Mouse (Mus musculus): ENCODE measurements at regions not wholly inside any gene's neighbourhood (a gene's known extent, or its start where the extent isn't known, plus 50 kb on each side); places are given as distances from the start of the nearest gene placed in this dataset.
"Not testable (repeated sequence)": the region's sequence is repeated elsewhere in the genome, so short reads cannot be mapped to it uniquely, and the experiment has no call there.

DNA sequence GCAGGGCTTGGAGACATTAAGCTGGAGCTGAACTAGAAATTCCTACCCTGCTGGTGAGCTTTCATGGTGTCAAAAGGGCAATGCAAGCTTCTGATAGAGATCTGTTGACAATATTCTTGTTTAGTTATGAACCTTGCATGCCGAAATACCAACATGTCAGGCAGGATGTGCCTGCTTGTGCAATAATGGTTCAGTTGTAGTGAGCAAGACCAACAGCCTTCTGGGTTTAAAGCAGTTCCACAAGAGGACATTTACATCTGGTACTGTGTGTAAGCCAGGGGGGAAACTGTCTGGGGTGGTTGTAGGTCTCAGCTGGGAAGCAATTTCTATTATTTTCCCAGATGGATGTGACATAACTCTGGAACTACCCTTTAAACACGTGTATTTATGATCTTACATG is 987.6 kb upstream of the Gm38303 start:
- POLR2A ChIA-PET, result no interaction called here
- CTCF ChIA-PET, result no interaction called here

DNA sequence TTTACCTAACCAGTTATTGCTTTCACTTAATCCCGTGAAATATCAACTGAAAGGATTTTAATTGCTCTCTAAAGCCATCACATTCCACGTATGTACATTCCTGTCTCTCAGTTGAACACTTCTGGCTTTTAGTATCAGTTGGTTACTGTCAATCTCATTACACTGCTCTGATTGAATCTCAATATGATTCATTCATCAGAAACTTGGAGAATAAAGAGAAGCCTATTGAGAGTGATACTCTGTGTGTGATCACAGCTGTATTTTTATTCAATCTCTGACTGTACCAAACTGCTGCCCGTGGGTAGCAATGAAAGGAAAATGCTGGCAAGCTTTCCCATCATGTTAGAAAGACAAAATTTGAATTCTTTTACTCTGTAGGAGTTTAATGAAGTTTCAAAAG is 957.5 kb upstream of the Gm38303 start:
- CTCF ChIA-PET, result no interaction called here
- POLR2A ChIA-PET, result no interaction called here

DNA sequence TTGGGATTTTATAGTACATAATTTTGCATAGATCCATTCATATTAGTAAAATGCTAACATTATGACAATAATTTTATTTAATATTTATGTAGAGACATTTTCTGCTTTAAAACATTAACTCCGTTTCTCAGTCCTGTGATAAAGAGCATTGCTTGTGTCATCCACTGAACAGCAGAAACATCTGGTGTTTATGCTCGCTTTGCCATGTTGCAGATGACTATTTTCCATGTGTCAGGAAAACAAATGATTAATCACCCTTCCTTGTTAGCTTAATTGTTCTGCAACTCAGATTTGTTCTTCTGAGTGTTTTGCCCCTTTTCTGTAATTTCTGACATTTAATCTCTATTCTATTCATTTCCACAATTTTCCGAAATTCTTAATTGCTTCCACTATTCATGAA is 925.6 kb upstream of the Gm38303 start:
- CTCF ChIA-PET, result no interaction called here
- POLR2A ChIA-PET, result no interaction called here

DNA sequence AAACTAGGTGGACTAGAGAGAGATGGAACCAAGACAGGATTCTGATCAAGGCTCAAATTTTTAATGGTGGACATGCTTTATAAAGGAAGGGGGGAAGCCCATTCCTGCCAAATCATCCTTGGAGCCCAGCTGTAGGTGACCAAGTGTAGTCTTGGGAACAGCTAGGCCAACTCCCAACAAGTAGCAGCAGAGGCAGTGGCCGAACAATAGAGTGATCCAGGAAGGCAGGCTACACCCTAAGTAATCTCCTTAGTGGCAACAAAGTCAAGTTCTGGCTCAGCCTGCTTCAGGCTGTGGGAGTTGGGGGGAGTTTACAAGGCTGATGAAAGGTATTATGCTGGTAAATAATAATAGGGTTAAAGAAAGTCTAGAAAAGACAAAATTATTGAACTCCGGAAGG is 878.5 kb upstream of the Gm38303 start:
- CTCF ChIA-PET, result no interaction called here
- POLR2A ChIA-PET, result interaction anchor here in 2 of 4 experiments (1.0 to 2.9 kb wide), 5 partner anchors 8 to 23 kb away, joined by 3 to 11 read pairs (median 6); no protein-coding TSS in a partner anchor

DNA sequence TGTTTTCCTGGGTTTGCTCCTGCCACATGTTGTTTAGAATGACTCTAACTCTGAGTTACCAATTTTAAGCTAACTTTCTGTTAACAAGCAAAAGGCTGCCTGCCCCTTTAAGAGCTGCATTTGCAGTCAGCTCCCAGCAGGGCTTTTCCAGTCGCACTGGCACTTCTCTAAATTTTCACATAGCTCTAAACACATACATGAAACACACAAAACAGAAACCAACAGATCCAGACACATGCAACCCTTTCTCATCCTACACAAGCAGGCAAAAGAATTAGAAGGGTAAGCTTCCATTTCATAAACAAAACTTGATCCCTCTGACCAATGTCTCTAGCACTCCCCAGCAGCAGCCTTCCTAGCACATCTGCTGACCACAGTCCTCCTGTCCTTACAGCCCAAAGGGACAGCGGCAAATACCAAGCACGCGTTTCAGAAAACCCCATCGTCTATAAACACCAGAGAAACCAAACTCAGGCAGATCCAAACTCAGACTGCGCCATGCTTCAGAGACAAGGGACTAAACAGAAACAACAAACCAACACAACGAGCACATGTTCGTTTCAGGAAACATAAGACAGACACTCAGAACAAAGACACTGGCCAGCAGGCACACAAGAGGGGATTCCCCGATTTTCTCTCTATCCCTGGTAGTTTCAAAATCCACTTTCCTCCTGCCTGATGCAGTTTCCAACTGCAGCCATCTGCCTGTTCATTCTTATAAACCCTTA is 877.6 kb upstream of the Gm38303 start:
- POLR2A ChIA-PET, result interaction anchor here in 3 of 4 experiments (0.6 to 2.9 kb wide), 26 partner anchors 8 to 453 kb away, joined by 3 to 12 read pairs (median 4); no protein-coding TSS in a partner anchor
- CTCF ChIA-PET, result interaction anchor here in 1 of 4 experiments (1.0 kb wide), 1 partner anchor 14 kb away, joined by 3 read pairs; no protein-coding TSS in a partner anchor

DNA sequence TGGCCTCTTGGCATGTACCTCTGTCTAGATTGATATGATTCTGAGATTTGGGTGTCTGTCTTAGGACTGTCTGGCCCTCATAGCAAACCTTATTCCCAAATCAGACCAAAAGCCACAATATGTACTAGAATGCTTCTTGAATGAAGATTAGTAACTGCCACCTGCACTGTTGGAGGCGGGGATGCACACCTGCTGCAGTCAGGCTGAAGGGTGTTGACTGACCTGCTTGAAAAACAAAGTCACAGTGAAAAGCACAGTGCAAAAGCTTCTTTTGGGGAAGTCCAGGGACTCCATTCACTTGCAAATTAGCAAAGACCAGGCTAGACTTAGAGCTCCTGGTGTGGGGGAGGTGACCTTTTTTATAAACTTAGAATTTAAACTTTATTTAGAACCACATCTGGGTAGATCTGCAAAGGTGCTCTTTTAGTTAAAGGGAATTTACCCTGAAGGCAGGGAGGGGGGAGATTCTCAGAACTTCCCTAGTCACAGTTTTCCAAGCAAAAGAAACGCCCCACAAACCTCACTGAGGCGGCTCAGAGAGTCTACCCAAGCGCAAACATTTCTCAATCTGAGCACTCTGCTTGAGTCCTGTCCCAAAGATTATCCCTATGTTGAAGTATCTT is 876.9 kb upstream of the Gm38303 start:
- ChIA-PET POLR2A (interaction anchor here in 3 of 4 experiments (0.6 to 2.9 kb wide), 25 partner anchors 9 to 453 kb away, joined by 3 to 12 read pairs (median 4); no protein-coding TSS in a partner anchor), CTCF (interaction anchor here in 1 of 4 experiments (1.0 kb wide), 1 partner anchor 13 kb away, joined by 3 read pairs; no protein-coding TSS in a partner anchor)

DNA sequence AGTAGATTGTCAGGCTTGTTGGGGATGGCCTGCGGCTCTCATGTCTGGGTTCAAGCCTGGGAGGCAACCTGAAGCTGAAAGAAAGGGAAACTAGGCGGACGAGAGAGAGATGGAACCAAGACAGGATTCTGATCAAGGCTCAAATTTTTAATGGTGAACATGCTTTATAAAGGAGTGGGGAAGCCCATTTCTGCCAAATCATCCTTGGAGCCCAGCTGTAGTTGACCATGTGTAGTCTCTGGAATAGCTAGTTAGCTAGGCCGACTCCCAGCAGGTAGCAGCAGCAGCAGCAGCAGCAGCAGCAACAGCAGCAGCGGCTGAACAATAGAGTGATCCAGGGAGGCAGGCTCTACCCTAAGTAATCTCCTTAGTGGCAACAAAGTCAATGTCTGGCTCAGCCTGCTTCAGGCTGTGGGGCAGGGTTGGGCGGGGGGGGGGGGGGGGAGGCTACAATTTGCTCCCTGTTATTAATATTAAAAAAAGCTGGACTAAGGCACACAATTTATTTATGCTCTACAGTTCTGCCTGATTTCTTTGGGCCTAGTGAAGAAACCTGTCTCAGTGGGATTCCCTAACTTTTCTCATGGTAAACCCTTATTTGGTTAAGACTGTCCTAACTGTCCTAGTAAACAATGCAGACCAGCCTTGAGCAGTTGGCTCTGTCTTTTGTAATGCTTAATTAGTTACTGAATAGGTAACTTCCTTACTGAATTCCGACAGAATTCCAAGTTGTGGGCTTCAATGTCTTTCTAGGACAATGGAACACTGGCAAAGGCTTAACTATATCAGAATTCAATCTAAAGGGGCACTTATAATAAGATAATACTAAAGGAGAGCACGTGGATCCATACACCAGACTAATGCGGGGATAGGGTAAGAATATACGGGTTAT is 875.7 kb upstream of the Gm38303 start:
- POLR2A ChIA-PET, result interaction anchor here in 3 of 4 experiments (0.5 to 1.9 kb wide), 7 partner anchors 11 to 872 kb away, joined by 3 to 8 read pairs (median 4); no protein-coding TSS in a partner anchor
- CTCF ChIA-PET, result not testable (repeated sequence)

DNA sequence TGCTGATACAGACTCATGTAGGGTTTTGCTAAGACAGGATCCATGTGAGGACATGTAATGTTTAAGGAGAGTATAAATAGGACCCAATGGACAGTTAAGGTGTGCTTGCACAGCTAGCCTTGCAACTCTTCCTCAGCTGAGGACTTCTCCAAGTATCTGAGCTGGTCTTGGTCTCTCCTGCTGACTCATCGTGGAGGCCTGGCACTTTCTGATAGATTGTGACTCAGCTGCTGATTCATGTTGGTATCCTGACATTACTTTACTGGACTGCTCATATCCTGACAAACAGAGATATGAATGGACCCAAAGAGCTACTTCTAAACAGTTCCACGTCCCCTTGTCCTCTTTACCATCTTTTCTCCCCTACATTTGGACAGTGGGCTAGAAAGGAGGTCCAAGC is 838.5 kb upstream of the Gm38303 start:
- POLR2A ChIA-PET, result no interaction called here
- CTCF ChIA-PET, result interaction anchor here in 1 of 4 experiments (0.6 kb wide), 1 partner anchor 953 kb away, joined by 5 read pairs; no protein-coding TSS in a partner anchor

DNA sequence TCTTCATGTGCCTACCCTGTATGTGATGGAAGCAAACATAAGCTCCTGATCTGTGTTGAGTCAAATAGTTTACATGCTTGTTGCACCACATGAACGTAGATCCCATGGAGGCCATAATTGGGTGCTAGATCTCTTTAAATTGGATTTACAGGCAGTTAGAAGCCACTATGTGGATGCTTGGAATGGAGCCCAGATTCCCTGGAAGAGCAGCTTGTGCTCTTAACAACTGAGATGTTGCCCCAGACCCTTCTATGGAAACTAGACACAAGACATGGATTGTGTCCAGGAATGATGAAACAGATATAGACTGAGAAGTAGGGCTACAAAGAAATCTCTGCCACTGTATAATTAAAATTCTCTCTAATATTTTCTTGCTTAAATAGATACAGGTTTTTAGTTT is 819.9 kb upstream of the Gm38303 start:
- ChIA-PET POLR2A (no interaction called here), CTCF (no interaction called here)
